Mouse (Mus musculus) myocyte (in vitro differentiated cells): ENCODE measurements at regions not wholly inside any gene's neighbourhood (a gene's known extent, or its start where the extent isn't known, plus 50 kb on each side); places are given as distances from the start of the nearest gene placed in this dataset.

ENCODE experiments used
- E2F4 ChIP-seq: IDR thresholded peaks from one replicate; pipeline ENCODE4 v1.6.1; 2011; ENCODE audit warnings: mild to moderate bottlenecking, control low read depth, moderate library complexity; ENCODE audit not compliant: insufficient read depth
- POLR2A ChIP-seq: IDR thresholded peaks from one replicate; pipeline ENCODE4 v1.6.1; 2011; ENCODE audit warnings: low read depth, mild to moderate bottlenecking, control low read depth, moderate library complexity; ENCODE audit not compliant: insufficient read length

GRCm38 (mm10) chr13:119277308-119277948 lies 151.0 kb upstream of the Paip1 start:
- no peak for TF ChIP-seq POLR2A
- TF ChIP-seq E2F4 = no peak
